Mouse (Mus musculus) stomach, postnatal 0 days (tissue): ENCODE measurements around the gene Phactr1. TPM values are rescaled to one million over a fixed set of nuclear protein-coding genes. Genes with fewer than 3 reads are reported as not detected.

Source experiments
- ATAC-seq: fragments of 200-750 bp; cut with Nextera tagmentation; 2 replicates; pipeline ENCODE4 v1.8.0; 2017; ENCODE audit not compliant: low FRiP score, low TSS enrichment
- DNase-seq: peaks from one replicate; pipeline ENCODE4 v3.0.0-alpha.2; 2016; ENCODE audit warnings: low spot score
- H3K27ac ChIP-seq: fragments of 300-500 bp; sonication (generic); replicated peaks from 2 replicates; pipeline ENCODE4 v1.5.1; 2014; ENCODE audit warnings: mild to moderate bottlenecking, control low read depth
- H3K27me3 ChIP-seq: fragments of 300-500 bp; sonication (generic); 2 replicates; pipeline ENCODE4 v1.6.1; 2014; ENCODE audit warnings: low read length; ENCODE audit not compliant: control insufficient read depth, insufficient read depth
- H3K36me3 ChIP-seq: fragments of 300-500 bp; sonication (generic); 2 replicates; pipeline ENCODE4 v1.6.1; 2014; ENCODE audit warnings: low read length, mixed read lengths; ENCODE audit not compliant: control insufficient read depth, insufficient read depth
- H3K4me1 ChIP-seq: fragments of 300-500 bp; sonication (generic); replicated peaks from 2 replicates; pipeline ENCODE4 v1.6.1; 2014; ENCODE audit warnings: antibody characterized with exemption; ENCODE audit not compliant: control insufficient read depth, insufficient read depth
- H3K4me2 ChIP-seq: fragments of 300-500 bp; sonication (generic); replicated peaks from 2 replicates; pipeline ENCODE4 v1.6.1; 2014; ENCODE audit warnings: low read depth, mild to moderate bottlenecking, control low read depth, moderate library complexity
- H3K4me3 ChIP-seq: fragments of 300-500 bp; sonication (generic); 2 replicates; pipeline ENCODE4 v1.5.1; 2014; ENCODE audit warnings: low read depth, low read length, control low read depth
- H3K9ac ChIP-seq: fragments of 300-500 bp; sonication (generic); 2 replicates; pipeline ENCODE4 v1.6.1; 2014; ENCODE audit warnings: mild to moderate bottlenecking, low read length, control low read depth, mixed read lengths
- H3K9me3 ChIP-seq: fragments of 300-500 bp; sonication (generic); 2 replicates; pipeline ENCODE4 v1.6.1; 2016; ENCODE audit warnings: low read length; ENCODE audit not compliant: control insufficient read depth
- CTCF ChIP-seq: IDR thresholded peaks from 2 replicates; pipeline ENCODE4 v1.5.1; 2016; ENCODE audit warnings: antibody characterized with exemption, low read depth, mild to moderate bottlenecking, moderate library complexity
- EP300 ChIP-seq: optimal IDR thresholded peaks from 2 replicates; pipeline ENCODE3; 2016; ENCODE audit warnings: antibody characterized with exemption
- WGBS: fragments of 180-500 bp; shearing (Covaris S2); extraction: QIAGEN DNeasy Blood & Tissue Kit; methylation state at CpG from one replicate; pipeline ENCODE4 v1.1.7; 2014; 5-methylcytosine and 5-hydroxymethylcytosine counted together
- polyA plus RNA-seq: library from polyadenylated mRNA; unstranded; fragments of >200 nt; fragmentation: Nextera tagmentation; extraction: Ambion mirVana; gene quantifications from 2 replicates; pipeline ENCODE4 v1.2.1, GENCODE M21; 2015

Gene Phactr1
- polyA plus RNA-seq, 1 experiment from 2014 or later = 5.6 TPM

DNA sequence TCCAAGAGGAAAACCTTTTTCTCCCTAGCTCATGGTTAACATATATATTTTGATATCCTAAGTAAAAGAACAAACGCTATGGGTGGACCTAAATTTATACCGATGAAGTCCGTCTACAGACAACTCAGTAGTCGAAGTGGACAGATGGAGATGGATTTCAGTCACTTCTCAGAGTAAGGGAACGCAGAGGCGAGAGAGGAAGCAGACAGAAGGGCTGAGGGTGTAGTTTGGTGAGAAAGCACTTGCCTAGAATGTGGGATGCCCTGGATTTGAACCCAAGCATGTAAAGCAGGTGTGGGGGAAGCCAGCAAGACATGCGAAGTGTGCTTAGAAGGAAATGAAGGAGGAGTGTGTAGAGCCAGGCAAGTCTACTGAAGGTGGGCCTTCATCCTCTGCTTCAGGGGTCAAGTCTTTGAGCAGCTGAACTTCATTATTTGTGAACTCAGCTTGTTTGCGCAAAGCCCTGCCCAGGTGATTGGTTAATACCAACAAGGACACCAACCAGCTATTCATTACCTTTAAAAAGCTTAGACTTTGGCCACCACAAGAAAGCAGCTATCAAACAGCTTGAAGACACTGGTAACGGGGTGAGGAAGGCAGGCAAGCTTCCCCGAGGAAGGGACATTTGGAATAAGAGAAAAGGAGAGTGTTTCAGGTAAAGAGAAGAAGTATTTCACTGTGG lies 241.5 kb downstream of the Phactr1 start:
- 75% methylated on average over 10 of the region's 10 CpGs for WGBS
- ATAC-seq (no peak), DNase-seq (no peak)

GRCm38 (mm10) chr13:42927778-42928177 lies 247.4 kb downstream of the Phactr1 start:
- H3K27me3 ChIP-seq = no peaks in the 10 kb centered on the region
- ATAC-seq (no peak), DNase-seq (no peak)
- H3K4me2 ChIP-seq = no peak overlapping the region
- TF ChIP-seq EP300 (no peak), CTCF (no peak)
- H3K9ac ChIP-seq = no peak overlapping the region
- H3K9me3 ChIP-seq = no peaks in the 10 kb centered on the region
- no peaks in the 10 kb centered on the region for H3K36me3 ChIP-seq
- H3K4me3 ChIP-seq = no peak overlapping the region
- H3K4me1 ChIP-seq = no peaks in the 10 kb centered on the region
- WGBS = 93% methylated on average over 11 of the region's 11 CpGs
- no peak overlapping the region for H3K27ac ChIP-seq

More for the DNA sequence above, 241.5 kb downstream of the Phactr1 start:
- Histone ChIP-seq H3K36me3 (no peaks in the 10 kb centered on the region), H3K4me2 (no peak overlapping the region), H3K9me3 (no peaks in the 10 kb centered on the region), H3K4me1 (no peaks in the 10 kb centered on the region), H3K27me3 (no peaks in the 10 kb centered on the region), H3K9ac (no peak overlapping the region), H3K27ac (no peak overlapping the region), H3K4me3 (no peak overlapping the region)
- TF ChIP-seq CTCF (no peak), EP300 (no peak)

DNA sequence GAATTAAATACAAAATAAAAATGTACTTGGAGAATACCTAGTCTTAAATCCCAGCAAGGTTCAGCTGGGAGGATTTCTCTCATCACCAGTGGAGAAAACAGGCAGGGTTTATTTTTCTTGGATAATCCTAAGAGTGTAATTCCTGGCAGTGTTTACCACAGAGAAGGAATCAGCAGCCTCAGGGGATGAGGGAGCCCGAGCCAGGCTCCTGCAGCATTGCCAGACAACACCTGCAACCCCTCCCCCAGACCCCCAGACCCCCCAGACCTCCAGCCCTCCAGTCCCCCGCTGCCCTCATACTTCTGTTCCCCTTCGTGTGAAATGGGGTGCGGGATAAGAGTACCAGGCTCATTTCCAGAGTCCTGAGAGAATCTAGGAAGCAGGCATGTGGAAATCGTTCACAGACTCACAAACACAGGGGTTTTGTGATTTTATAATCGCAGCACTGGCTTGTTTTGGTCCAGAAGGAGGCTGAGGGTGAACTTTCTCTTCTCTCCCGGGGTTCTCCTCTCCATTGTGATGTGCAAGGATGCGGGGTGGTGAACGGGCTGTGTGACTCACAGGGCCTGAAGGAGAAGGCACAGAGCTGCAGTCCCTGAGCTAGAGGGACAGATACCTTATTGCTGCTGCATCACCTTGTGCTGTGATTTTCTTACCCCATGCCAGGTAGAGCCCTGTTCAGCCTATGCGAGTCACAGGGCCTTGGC lies 249.3 kb downstream of the Phactr1 start:
- Histone ChIP-seq H3K27me3 (no peaks in the 10 kb centered on the region), H3K9ac (no peak overlapping the region), H3K4me2 (no peak overlapping the region), H3K36me3 (no peaks in the 10 kb centered on the region), H3K4me1 (no peaks in the 10 kb centered on the region), H3K9me3 (no peaks in the 10 kb centered on the region), H3K27ac (no peak overlapping the region), H3K4me3 (no peak overlapping the region)
- DNase-seq = no peak
- 57% methylated on average over 10 of the region's 10 CpGs for WGBS
- ATAC-seq = no peak
- no peak for TF ChIP-seq EP300
- TF ChIP-seq CTCF = no peak

GRCm38 (mm10) chr13:42932046-42932445 lies 251.6 kb downstream of the Phactr1 start:
- WGBS = 89% methylated on average over 5 of the region's 5 CpGs

DNA sequence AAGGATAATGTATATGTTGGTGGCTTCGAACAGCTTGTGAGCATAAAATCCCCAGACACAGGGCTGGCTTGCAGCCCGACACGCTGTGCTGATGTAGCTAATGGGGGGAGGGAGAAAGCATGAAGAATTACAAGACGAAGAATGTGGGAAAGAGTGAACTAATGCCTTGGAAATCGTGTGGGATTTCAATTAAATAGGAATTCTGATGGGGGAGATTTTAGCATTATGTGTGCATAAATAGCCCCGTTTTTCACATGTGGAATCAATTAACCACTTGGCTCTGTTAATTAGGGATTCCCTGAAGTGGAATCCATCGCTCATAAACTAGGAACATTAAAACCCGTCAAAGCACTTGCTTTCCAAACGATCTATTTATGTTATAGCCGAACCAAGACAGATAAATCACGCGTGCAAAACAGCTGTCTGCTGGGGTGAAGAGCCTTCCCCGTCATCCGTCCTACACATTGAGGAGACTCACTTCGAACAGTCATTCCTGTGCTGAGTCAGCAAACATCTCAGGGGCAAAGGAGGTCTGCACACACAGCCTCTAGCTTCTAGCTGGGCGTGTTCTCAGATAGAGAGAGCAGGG lies 254.2 kb downstream of the Phactr1 start:
- Histone ChIP-seq H3K27me3 (no peaks in the 10 kb centered on the region), H3K36me3 (no peaks in the 10 kb centered on the region), H3K9me3 (no peaks in the 10 kb centered on the region), H3K4me2 (no peak overlapping the region; the same call in 1 of the 2 replicates), H3K4me1 (no peaks in the 10 kb centered on the region), H3K9ac (no peak overlapping the region), H3K27ac (no peak overlapping the region), H3K4me3 (no peak overlapping the region)
- TF ChIP-seq EP300 = no peak
- no peak for TF ChIP-seq CTCF
- ATAC-seq = no peak; the same call in 1 of the 2 replicates
- 33% methylated on average over 16 of the region's 16 CpGs for WGBS
- DNase-seq = no peak

More at GRCm38 (mm10) chr13:42932046-42932445, 251.6 kb downstream of the Phactr1 start:
- Histone ChIP-seq H3K4me3 (no peak overlapping the region), H3K9ac (no peak overlapping the region), H3K36me3 (no peaks in the 10 kb centered on the region), H3K4me2 (no peak overlapping the region), H3K27ac (no peak overlapping the region), H3K27me3 (no peaks in the 10 kb centered on the region), H3K4me1 (no peaks in the 10 kb centered on the region), H3K9me3 (no peaks in the 10 kb centered on the region)
- DNase-seq (no peak), ATAC-seq (no peak)
- TF ChIP-seq EP300 (no peak), CTCF (no peak)

GRCm38 (mm10) chr13:42937871-42938270 lies 257.4 kb downstream of the Phactr1 start:
- 47% methylated on average over 3 of the region's 3 CpGs for WGBS
- Histone ChIP-seq H3K9ac (no peak overlapping the region), H3K4me1 (no peaks in the 10 kb centered on the region), H3K4me3 (no peak overlapping the region), H3K36me3 (no peaks in the 10 kb centered on the region), H3K9me3 (no peaks in the 10 kb centered on the region), H3K27ac (no peak overlapping the region), H3K27me3 (no peaks in the 10 kb centered on the region), H3K4me2 (no peak overlapping the region)
- TF ChIP-seq EP300 (no peak), CTCF (no peak)
- no peak for DNase-seq
- no peak for ATAC-seq
